Mouse (Mus musculus) left cerebral cortex, postnatal 14 days (tissue): ENCODE results near the gene Ccdc88b. TPM values are rescaled to one million over a fixed set of nuclear protein-coding genes. Genes with fewer than 3 reads are reported as not detected.
"Not testable (repeated sequence)": the region's sequence is repeated elsewhere in the genome, so short reads cannot be mapped to it uniquely, and the experiment has no call there.

Experiments
- DNase-seq, 2 experiments: peaks; one replicate each; pipeline ENCODE4 v3.0.0; 2021 to 2022; ENCODE audit warnings: low spot score in 2 of 2, mixed read lengths in 1 of 2
- intact Hi-C: fragments of 180-260 bp; cut with DNase I; formaldehyde crosslinking; loops from one replicate; pipeline ENCODE4 v1.15.1; 2025
- long read RNA-seq, 2 experiments: library from polyadenylated mRNA; stranded (forward); transcript quantifications; one replicate each; pipeline ENCODE4 v2.0.0; 2021
- total RNA-seq, 2 experiments: library from RNA; stranded (reverse); gene quantifications; 2 replicates each; pipeline ENCODE4 v1.2.3; 2021

Gene Ccdc88b
- 1 to 10 TPM; 2.6 to 3.4 TPM for total RNA-seq
- long read RNA-seq, experiment 1, partial matches to known transcripts: 1 of 2 reads
- long read RNA-seq, experiment 1, other reads (novel, unspliced or antisense): 1 of 2 reads
- long read RNA-seq, experiment 2, partial matches to known transcripts: 1 of 1 reads
- long read RNA-seq, experiment 2, other reads (novel, unspliced or antisense): 0 of 1 reads

GRCm38 (mm10) chr19:6858031-6858430 lies at the start of gene Ccdc88b:
Ccdc88b (minus strand) TSS chr19:6858211.
- DNase-seq: no peak
- intact Hi-C loops: loop anchor here (5.0 kb wide), 2 partner anchors 49 to 366 kb away; partner anchors contain the start of gene Trmt112

GRCm38 (mm10) chr19:6907094-6907493 lies 49.1 kb upstream of the Ccdc88b start:
- DNase-seq: no peak
- intact Hi-C loops: loop anchor here (5.0 kb wide), 1 partner anchor 50 kb away; the partner anchor contains the start of gene Ccdc88b

GRCm38 (mm10) chr19:6906199-6906598 lies 48.2 kb upstream of the Ccdc88b start:
- DNase-seq: no peak
- intact Hi-C loops: loop anchor here (5.0 kb wide), 1 partner anchor 49 kb away; the partner anchor contains the start of gene Ccdc88b

- DNase-seq: no peak
- intact Hi-C loops: loop anchor here (5.0 kb wide), 1 partner anchor 48 kb away; the partner anchor contains the start of gene Ccdc88b
Measured at GRCm38 (mm10) chr19:6905498-6906159, 47.6 kb upstream of the Ccdc88b start.

GRCm38 (mm10) chr19:6904846-6905245 lies 46.8 kb upstream of the Ccdc88b start:
- intact Hi-C loops: loop anchor here (5.0 kb wide), 1 partner anchor 48 kb away; the partner anchor contains the start of gene Ccdc88b
- no peak for DNase-seq

GRCm38 (mm10) chr19:6903031-6903430 lies 45.0 kb upstream of the Ccdc88b start:
- DNase-seq: no peak
- intact Hi-C loops: no loop called here

GRCm38 (mm10) chr19:6899641-6900040 lies 41.6 kb upstream of the Ccdc88b start:
- intact Hi-C loops: no loop called here
- DNase-seq: no peak

- intact Hi-C loops, DNase-seq: not testable (repeated sequence)
Measured at GRCm38 (mm10) chr19:6895608-6896305, 37.7 kb upstream of the Ccdc88b start.

GRCm38 (mm10) chr19:6893731-6894451 lies 35.9 kb upstream of the Ccdc88b start:
- no peak for DNase-seq
- intact Hi-C loops: no loop called here

- intact Hi-C loops: no loop called here
- no peak for DNase-seq
Measured at GRCm38 (mm10) chr19:6892512-6892911, 34.5 kb upstream of the Ccdc88b start.

- DNase-seq: no peak
- intact Hi-C loops: no loop called here
Measured at GRCm38 (mm10) chr19:6877965-6878364, 20.0 kb upstream of the Ccdc88b start.

GRCm38 (mm10) chr19:6876799-6877198 lies 18.8 kb upstream of the Ccdc88b start:
- DNase-seq: no peak
- intact Hi-C loops: no loop called here

GRCm38 (mm10) chr19:6875834-6876233 lies 17.8 kb upstream of the Ccdc88b start:
- intact Hi-C loops: no loop called here
- no peak for DNase-seq

- intact Hi-C loops: no loop called here
- no peak for DNase-seq
Measured at GRCm38 (mm10) chr19:6874257-6874656, 16.2 kb upstream of the Ccdc88b start.

GRCm38 (mm10) chr19:6872701-6873100 lies 14.7 kb upstream of the Ccdc88b start:
- intact Hi-C loops: no loop called here
- no peak for DNase-seq

GRCm38 (mm10) chr19:6871574-6872271 lies 13.7 kb upstream of the Ccdc88b start:
- intact Hi-C loops: no loop called here

GRCm38 (mm10) chr19:6869355-6869754 lies 11.3 kb upstream of the Ccdc88b start:
- peak in 1 of 2 experiments; percentile 43 for DNase-seq
- intact Hi-C loops: no loop called here

More at GRCm38 (mm10) chr19:6871574-6872271, 13.7 kb upstream of the Ccdc88b start:
- DNase-seq: no peak

GRCm38 (mm10) chr19:6861451-6861850 lies 3.4 kb upstream of the Ccdc88b start:
- no peak for DNase-seq

GRCm38 (mm10) chr19:6860706-6861105 lies 2.7 kb upstream of the Ccdc88b start:
- DNase-seq: no peak
- intact Hi-C loops: no loop called here

More at GRCm38 (mm10) chr19:6861451-6861850, 3.4 kb upstream of the Ccdc88b start:
- intact Hi-C loops: no loop called here
